Mouse (Mus musculus) brain, adult 2 months (tissue): ENCODE measurements around the gene Rhbdd3.

Source experiments
- DNase-seq: peaks from one replicate; pipeline ENCODE4 v3.0.0; 2011; ENCODE audit warnings: low read depth, low spot score

Rhbdd3 gene

GRCm38 (mm10) chr11:5129035-5129480 is 30.3 kb downstream of the Rhbdd3 start:
- peak; percentile 53 for DNase-seq

- no peak for DNase-seq
Measured at GRCm38 (mm10) chr11:5130111-5130665, 31.5 kb downstream of the Rhbdd3 start.

GRCm38 (mm10) chr11:5132751-5133150 is 34.0 kb downstream of the Rhbdd3 start:
- no peak for DNase-seq

- DNase-seq = no peak
Measured at GRCm38 (mm10) chr11:5135914-5136313, 37.2 kb downstream of the Rhbdd3 start.

- no peak for DNase-seq
Measured at GRCm38 (mm10) chr11:5138642-5139041, 39.9 kb downstream of the Rhbdd3 start.

GRCm38 (mm10) chr11:5139372-5139771 is 40.6 kb downstream of the Rhbdd3 start:
- no peak for DNase-seq

- peak; percentile 61 for DNase-seq
Measured at GRCm38 (mm10) chr11:5140619-5141018, 41.9 kb downstream of the Rhbdd3 start.

GRCm38 (mm10) chr11:5141252-5141651 is 42.5 kb downstream of the Rhbdd3 start:
- no peak for DNase-seq

- DNase-seq = no peak
Measured at GRCm38 (mm10) chr11:5141965-5142364, 43.2 kb downstream of the Rhbdd3 start.

- no peak for DNase-seq
Measured at GRCm38 (mm10) chr11:5145600-5145999, 46.9 kb downstream of the Rhbdd3 start.

GRCm38 (mm10) chr11:5149249-5149648 is 50.5 kb downstream of the Rhbdd3 start:
- no peak for DNase-seq

- DNase-seq = no peak
Measured at GRCm38 (mm10) chr11:5149955-5150354, 51.2 kb downstream of the Rhbdd3 start.

GRCm38 (mm10) chr11:5150416-5151246 is 51.9 kb downstream of the Rhbdd3 start:
- peak; percentile 33 for DNase-seq

- DNase-seq = no peak
Measured at GRCm38 (mm10) chr11:5151247-5151630, 52.5 kb downstream of the Rhbdd3 start.

GRCm38 (mm10) chr11:5151680-5152337 is 53.1 kb downstream of the Rhbdd3 start, which contains the start of gene Emid1:
Gene Emid1 (minus strand): TSS chr11:5152257.
- DNase-seq = no peak

GRCm38 (mm10) chr11:5154961-5155805 is 56.5 kb downstream of the Rhbdd3 start:
- peak; percentile 46 for DNase-seq
